Mouse (Mus musculus) E14TG2a.4 (cell line): ENCODE measurements around the gene Setd5.
A peak's percentile ranks its signal among the peaks of the same experiment; 100 is the strongest.

ENCODE experiments used
- H3K27me3 ChIP-seq: 2 replicates; pipeline ENCODE4 v1.6.1; 2014; ENCODE audit warnings: low read length, control low read depth; ENCODE audit not compliant: insufficient read depth
- H3K36me3 ChIP-seq: 2 replicates; pipeline ENCODE4 v1.6.1; 2014; ENCODE audit warnings: low read length, control low read depth; ENCODE audit not compliant: insufficient read depth
- H3K4me1 ChIP-seq: replicated peaks from 2 replicates; pipeline ENCODE4 v1.6.1; 2014; ENCODE audit warnings: low read depth, low read length, control low read depth
- H3K4me3 ChIP-seq: replicated peaks from 2 replicates; pipeline ENCODE4 v1.5.1; 2014; ENCODE audit warnings: mild to moderate bottlenecking, low read length
- H3K9me3 ChIP-seq: 2 replicates; pipeline ENCODE4 v1.6.1; 2014; ENCODE audit warnings: low read length, control low read depth
- CTCF ChIP-seq: conservative IDR thresholded peaks from 2 replicates; pipeline ENCODE4 v1.5.1; 2014; ENCODE audit warnings: low read length
- NANOG ChIP-seq: IDR thresholded peaks from 2 replicates; pipeline ENCODE4 v1.6.1; 2014; ENCODE audit warnings: borderline replicate concordance, low read length, mixed read lengths
- POU5F1 ChIP-seq: IDR thresholded peaks from 2 replicates; pipeline ENCODE4 v1.6.1; 2014; ENCODE audit warnings: low read length, borderline replicate concordance

The Setd5 gene

GRCm38 (mm10) chr6:113036463-113037175 is 40.5 kb upstream of the Setd5 start:
- H3K36me3 ChIP-seq: no peaks in the 10 kb centered on the region
- no peaks in the 10 kb centered on the region for H3K27me3 ChIP-seq
- H3K4me1 ChIP-seq: peaks cover 28% of the 10 kb centered on the region
- peaks cover 13% of the 10 kb centered on the region; the same call in 1 of the 2 replicates for H3K9me3 ChIP-seq
- no peak overlapping the region for H3K4me3 ChIP-seq
- TF ChIP-seq NANOG: no peak
- TF ChIP-seq POU5F1: no peak
- TF ChIP-seq CTCF: no peak; the same call in 1 of the 2 replicates

- no peaks in the 10 kb centered on the region for H3K36me3 ChIP-seq
- no peaks in the 10 kb centered on the region for H3K27me3 ChIP-seq
- peak overlapping the region; percentile 50 for H3K4me3 ChIP-seq
- peaks cover 28% of the 10 kb centered on the region for H3K4me1 ChIP-seq
- TF ChIP-seq NANOG (peak; percentile 58; the same call in 1 of the 2 replicates), POU5F1 (no peak), CTCF (peak; percentile 75)
- peaks cover 13% of the 10 kb centered on the region; the same call in 1 of the 2 replicates for H3K9me3 ChIP-seq
Measured at GRCm38 (mm10) chr6:113037946-113038734, 39.0 kb upstream of the Setd5 start.

GRCm38 (mm10) chr6:113038735-113039058 is 38.5 kb upstream of the Setd5 start:
- Histone ChIP-seq H3K4me3 (peak overlapping the region; percentile 50; the same call in 1 of the 2 replicates), H3K27me3 (no peaks in the 10 kb centered on the region), H3K9me3 (peaks cover 13% of the 10 kb centered on the region; the same call in 1 of the 2 replicates), H3K4me1 (peaks cover 28% of the 10 kb centered on the region), H3K36me3 (no peaks in the 10 kb centered on the region)
- no peak for TF ChIP-seq POU5F1

GRCm38 (mm10) chr6:113040319-113040718 is 36.8 kb upstream of the Setd5 start:
- no peak for TF ChIP-seq CTCF
- TF ChIP-seq NANOG: no peak
- TF ChIP-seq POU5F1: no peak

GRCm38 (mm10) chr6:113041215-113041990 is 35.8 kb upstream of the Setd5 start:
- Histone ChIP-seq H3K4me3 (no peak overlapping the region), H3K27me3 (no peaks in the 10 kb centered on the region), H3K36me3 (no peaks in the 10 kb centered on the region), H3K9me3 (peaks cover 13% of the 10 kb centered on the region; the same call in 1 of the 2 replicates), H3K4me1 (peaks cover 39% of the 10 kb centered on the region)
- no peak for TF ChIP-seq NANOG
- TF ChIP-seq POU5F1: no peak
- no peak for TF ChIP-seq CTCF

More at GRCm38 (mm10) chr6:113040319-113040718, 36.8 kb upstream of the Setd5 start:
- no peak overlapping the region for H3K4me3 ChIP-seq
- no peaks in the 10 kb centered on the region for H3K36me3 ChIP-seq
- peaks cover 39% of the 10 kb centered on the region for H3K4me1 ChIP-seq
- H3K9me3 ChIP-seq: peaks cover 13% of the 10 kb centered on the region; the same call in 1 of the 2 replicates
- H3K27me3 ChIP-seq: no peaks in the 10 kb centered on the region

GRCm38 (mm10) chr6:113045575-113045974 is 31.6 kb upstream of the Setd5 start:
- Histone ChIP-seq H3K4me3 (peak overlapping the region; percentile 98), H3K36me3 (peaks cover 34% of the 10 kb centered on the region), H3K4me1 (peaks cover 30% of the 10 kb centered on the region), H3K9me3 (peaks cover 4% of the 10 kb centered on the region; the same call in 1 of the 2 replicates), H3K27me3 (no peaks in the 10 kb centered on the region)
- TF ChIP-seq NANOG: no peak
- TF ChIP-seq POU5F1: no peak
- TF ChIP-seq CTCF: no peak

- Histone ChIP-seq H3K4me1 (peaks cover 30% of the 10 kb centered on the region), H3K9me3 (no peaks in the 10 kb centered on the region), H3K4me3 (peak within 1 kb of the TSS; percentile 98), H3K36me3 (peaks cover 42% of the 10 kb centered on the region), H3K27me3 (no peaks in the 10 kb centered on the region)
- no peak for TF ChIP-seq CTCF
- no peak for TF ChIP-seq POU5F1
Measured at GRCm38 (mm10) chr6:113046041-113046975, 30.9 kb upstream of the Setd5 start, which contains the start of gene Thumpd3. Thumpd3 (plus strand) TSS chr6:113046225.
